Mouse (Mus musculus) liver (tissue): ENCODE data around the gene 1700017B05Rik.
"Not testable (repeated sequence)": the region's sequence is repeated elsewhere in the genome, so short reads cannot be mapped to it uniquely, and the experiment has no call there.

Source experiments
- DNase-seq: peaks from one replicate; pipeline ENCODE4 v3.0.0-alpha.2; 2020; ENCODE audit warnings: mixed read lengths

1700017B05Rik gene

GRCm38 (mm10) chr9:57244106-57244685, 18.2 kb downstream of the 1700017B05Rik start:
- no peak for DNase-seq

- DNase-seq: no peak
Observed at GRCm38 (mm10) chr9:57242916-57243315, 19.5 kb downstream of the 1700017B05Rik start.

- no peak for DNase-seq
Observed at GRCm38 (mm10) chr9:57241111-57241510, 21.3 kb downstream of the 1700017B05Rik start.

- DNase-seq: no peak
Observed at GRCm38 (mm10) chr9:57238220-57238619, 24.2 kb downstream of the 1700017B05Rik start.

GRCm38 (mm10) chr9:57237705-57238104, 24.7 kb downstream of the 1700017B05Rik start:
- no peak for DNase-seq

GRCm38 (mm10) chr9:57236256-57236655, 26.2 kb downstream of the 1700017B05Rik start, which contains the start of gene Trcg1:
TSS of gene Trcg1 (plus strand) at chr9:57236556.
- DNase-seq: no peak

- DNase-seq: no peak
Observed at GRCm38 (mm10) chr9:57233767-57234166, 28.6 kb downstream of the 1700017B05Rik start.

GRCm38 (mm10) chr9:57233142-57233541, 29.3 kb downstream of the 1700017B05Rik start:
- DNase-seq: no peak

GRCm38 (mm10) chr9:57232341-57232940, 30.0 kb downstream of the 1700017B05Rik start:
- DNase-seq: no peak

GRCm38 (mm10) chr9:57231536-57232255, 30.7 kb downstream of the 1700017B05Rik start:
- peak; percentile 2 for DNase-seq

- DNase-seq: peak; percentile 2
Observed at GRCm38 (mm10) chr9:57230146-57230783, 32.1 kb downstream of the 1700017B05Rik start.

- DNase-seq: no peak
Observed at GRCm38 (mm10) chr9:57229726-57230125, 32.7 kb downstream of the 1700017B05Rik start.

- DNase-seq: no peak
Observed at GRCm38 (mm10) chr9:57228186-57228585, 34.2 kb downstream of the 1700017B05Rik start.

- no peak for DNase-seq
Observed at GRCm38 (mm10) chr9:57227203-57227602, 35.2 kb downstream of the 1700017B05Rik start.

GRCm38 (mm10) chr9:57226628-57227122, 35.7 kb downstream of the 1700017B05Rik start:
- DNase-seq: not testable (repeated sequence)

GRCm38 (mm10) chr9:57225780-57226627, 36.4 kb downstream of the 1700017B05Rik start:
- DNase-seq: no peak

- no peak for DNase-seq
Observed at GRCm38 (mm10) chr9:57223341-57223740, 39.1 kb downstream of the 1700017B05Rik start.

- peak; percentile 45 for DNase-seq
Observed at GRCm38 (mm10) chr9:57220356-57220755, 42.1 kb downstream of the 1700017B05Rik start.

GRCm38 (mm10) chr9:57219511-57219910, 42.9 kb downstream of the 1700017B05Rik start:
- DNase-seq: no peak

- no peak for DNase-seq
Observed at GRCm38 (mm10) chr9:57218776-57219175, 43.6 kb downstream of the 1700017B05Rik start.

- no peak for DNase-seq
Observed at GRCm38 (mm10) chr9:57217220-57217619, 45.2 kb downstream of the 1700017B05Rik start.

GRCm38 (mm10) chr9:57214500-57214899, 47.9 kb downstream of the 1700017B05Rik start:
- DNase-seq: no peak
